Mouse (Mus musculus): ENCODE data around the gene Mlec. TPM values are rescaled to one million over a fixed set of nuclear protein-coding genes. Genes with fewer than 3 reads are reported as not detected.
A peak's percentile ranks its signal among the peaks of the same experiment; 100 is the strongest.

Mlec gene
- total RNA-seq (2021): 10 to 100 TPM; 72.9 to 85.0 TPM

- peak; percentile 99 for DNase-seq
- intact Hi-C loops (cut with DNase I): no loop called here
Observed at GRCm38 (mm10) chr5:115158040-115158983, at the start of gene Mlec. TSS of gene Mlec (minus strand) at chr5:115158179.

DNA sequence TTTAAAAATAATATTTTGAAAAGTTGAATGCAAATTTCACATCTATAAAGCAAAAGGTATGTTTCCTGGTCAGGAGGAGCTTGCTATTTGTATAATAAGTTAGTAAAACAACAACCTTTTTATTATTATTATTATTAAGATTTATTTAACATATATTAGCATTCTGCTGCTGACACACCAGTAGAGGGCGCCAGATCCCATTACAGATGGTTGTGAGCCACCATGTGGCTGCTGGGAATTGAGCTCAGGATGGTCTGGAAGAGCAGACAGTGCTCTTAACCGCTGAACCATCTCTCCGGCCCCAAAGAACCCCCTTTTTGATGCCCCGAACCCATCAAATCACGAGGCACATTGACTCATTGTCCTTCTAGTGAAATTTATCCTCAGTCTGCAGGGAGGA is 49.3 kb upstream of the Mlec start:
- intact Hi-C loops (cut with DNase I): no loop called here

DNA sequence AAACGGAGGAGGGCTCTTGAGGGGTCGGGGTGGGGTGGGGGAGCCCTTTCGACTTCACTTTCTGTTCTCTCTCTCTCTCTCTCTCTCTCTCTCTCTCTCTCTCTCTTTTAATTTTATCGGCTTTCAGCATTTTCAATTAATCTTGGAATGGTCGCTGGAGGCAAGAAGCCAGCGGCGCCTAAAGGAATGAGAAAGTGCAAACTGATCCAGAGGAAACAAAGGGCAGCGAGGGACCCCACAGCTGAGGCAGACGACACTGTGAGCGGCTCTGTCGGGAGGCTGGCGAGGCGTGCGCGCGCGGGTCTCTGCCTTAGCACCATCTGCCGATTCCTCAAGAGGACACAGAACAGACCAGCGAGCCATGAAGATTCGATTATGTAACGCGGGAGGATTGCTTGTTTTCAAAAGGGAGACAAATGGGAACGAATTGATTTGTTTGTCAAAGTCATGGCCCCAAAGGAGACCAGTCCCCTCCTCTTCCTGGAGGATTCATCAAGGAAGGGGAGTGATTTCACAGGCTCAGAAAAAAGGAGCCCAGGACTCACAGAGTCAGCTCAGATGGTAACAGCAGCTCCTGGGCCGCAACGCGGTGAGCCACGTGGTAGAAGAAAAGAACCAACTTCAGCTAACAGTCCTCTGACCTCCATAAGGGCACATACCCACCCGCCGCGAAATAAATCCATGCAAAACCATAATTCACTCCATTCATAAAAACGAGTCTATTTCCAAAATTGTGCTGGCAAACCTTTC is 46.8 kb upstream of the Mlec start:
- peak; percentile 44 to 55 for DNase-seq

More for the DNA sequence above, 49.3 kb upstream of the Mlec start:
- DNase-seq: no peak

GRCm38 (mm10) chr5:115203735-115204561 is 46.0 kb upstream of the Mlec start:
- DNase-seq: peak in 1 of 2 experiments; percentile 33
- intact Hi-C loops (cut with DNase I): no loop called here

More for the DNA sequence above, 46.8 kb upstream of the Mlec start:
- intact Hi-C loops (cut with DNase I): no loop called here

GRCm38 (mm10) chr5:115194626-115195221 is 36.7 kb upstream of the Mlec start:
- DNase-seq: no peak
- intact Hi-C loops (cut with DNase I): no loop called here

DNA sequence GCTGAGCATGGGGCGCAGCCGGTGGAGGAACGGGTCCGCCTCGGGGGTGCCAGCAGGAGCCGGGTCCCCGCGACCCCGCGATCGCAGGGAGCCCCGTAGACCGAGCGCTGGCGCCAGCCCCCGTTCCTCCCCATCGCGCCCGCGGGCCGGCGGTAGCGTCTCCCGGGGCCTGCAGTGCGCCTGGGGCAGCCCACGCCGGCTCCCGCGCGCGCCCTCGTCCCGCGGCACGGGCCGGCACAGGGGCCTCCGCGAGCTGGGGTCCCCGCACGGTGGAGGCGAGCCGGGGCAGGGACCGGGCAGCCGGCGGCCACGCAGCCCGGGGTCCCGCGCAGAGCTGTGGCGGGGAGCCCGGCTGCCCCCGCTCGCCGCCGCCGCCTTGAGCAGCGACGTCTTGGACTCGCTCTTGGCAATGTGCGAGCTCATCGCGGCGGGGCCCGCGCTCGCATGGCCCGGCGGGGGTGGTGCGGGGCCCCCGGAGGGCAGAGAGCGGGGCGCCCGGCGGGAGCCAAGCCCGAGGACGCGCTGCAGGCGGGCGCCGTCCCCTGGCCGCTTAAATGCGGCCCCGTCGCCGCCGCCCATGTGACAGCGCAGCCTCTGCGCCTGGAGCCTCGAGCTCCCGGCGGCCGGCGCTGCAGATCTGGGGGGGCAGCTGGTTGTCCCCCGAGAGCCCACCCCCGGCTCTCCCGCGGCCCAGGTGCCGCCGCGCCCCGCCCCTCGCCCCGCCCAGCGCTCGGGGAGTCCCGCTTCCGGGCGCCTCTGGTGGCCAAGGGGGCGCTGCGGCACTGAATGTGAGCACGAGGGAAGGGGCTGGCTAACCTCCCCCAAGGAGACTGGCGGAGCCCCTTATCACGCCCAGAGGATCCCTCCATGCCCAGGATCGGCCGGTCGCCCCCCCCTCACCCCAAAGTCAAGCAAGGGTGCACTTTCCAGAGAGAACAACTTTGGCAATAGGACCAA is 36.0 kb upstream of the Mlec start, which contains the start of gene Cabp1:
Gene Cabp1 (minus strand): TSS at position 713 of the 957 bp plus-strand sequence.
- peak in 1 of 2 experiments; percentile 32 for DNase-seq
- intact Hi-C loops (cut with DNase I): no loop called here

DNA sequence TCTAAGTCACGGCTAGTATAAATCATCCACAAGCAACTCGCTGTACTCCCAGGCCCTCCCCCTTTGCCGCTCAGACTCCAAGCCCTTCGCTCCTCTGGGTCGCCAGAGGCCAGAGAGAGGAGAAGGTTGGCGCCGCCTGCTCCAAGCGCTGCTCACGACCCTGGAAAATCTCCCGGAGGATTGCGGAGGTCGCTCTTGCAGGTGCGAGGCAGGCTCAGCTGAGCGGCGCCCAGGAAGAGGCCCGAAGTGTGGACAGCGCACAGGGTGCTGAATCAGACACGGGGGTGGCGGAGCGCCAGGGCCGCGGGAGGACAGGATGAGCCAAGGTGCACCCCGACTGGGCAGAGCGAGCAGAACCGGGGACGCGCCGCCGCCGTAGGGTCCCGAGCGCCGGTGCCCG is 35.2 kb upstream of the Mlec start:
- intact Hi-C loops (cut with DNase I): no loop called here
- DNase-seq: peak; percentile 78 to 81

DNA sequence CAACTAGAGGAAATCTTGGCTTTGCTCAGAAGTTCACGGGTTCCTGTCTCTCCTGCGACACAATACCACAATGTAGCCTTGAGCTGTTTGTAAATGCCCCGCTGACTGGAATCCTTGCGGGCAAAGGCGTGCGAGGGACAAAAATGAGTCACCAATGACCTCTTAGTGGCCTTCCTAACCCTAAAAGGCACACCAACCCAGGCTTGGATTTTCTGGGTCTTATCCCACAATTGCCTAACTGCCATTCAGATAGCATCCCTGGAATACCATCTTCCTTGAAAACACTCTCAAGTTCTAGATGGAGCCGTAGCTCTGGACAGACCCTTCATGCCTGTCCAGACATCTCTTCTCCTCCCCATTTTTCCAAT is 34.8 kb upstream of the Mlec start:
- no peak for DNase-seq
- intact Hi-C loops (cut with DNase I): no loop called here

DNA sequence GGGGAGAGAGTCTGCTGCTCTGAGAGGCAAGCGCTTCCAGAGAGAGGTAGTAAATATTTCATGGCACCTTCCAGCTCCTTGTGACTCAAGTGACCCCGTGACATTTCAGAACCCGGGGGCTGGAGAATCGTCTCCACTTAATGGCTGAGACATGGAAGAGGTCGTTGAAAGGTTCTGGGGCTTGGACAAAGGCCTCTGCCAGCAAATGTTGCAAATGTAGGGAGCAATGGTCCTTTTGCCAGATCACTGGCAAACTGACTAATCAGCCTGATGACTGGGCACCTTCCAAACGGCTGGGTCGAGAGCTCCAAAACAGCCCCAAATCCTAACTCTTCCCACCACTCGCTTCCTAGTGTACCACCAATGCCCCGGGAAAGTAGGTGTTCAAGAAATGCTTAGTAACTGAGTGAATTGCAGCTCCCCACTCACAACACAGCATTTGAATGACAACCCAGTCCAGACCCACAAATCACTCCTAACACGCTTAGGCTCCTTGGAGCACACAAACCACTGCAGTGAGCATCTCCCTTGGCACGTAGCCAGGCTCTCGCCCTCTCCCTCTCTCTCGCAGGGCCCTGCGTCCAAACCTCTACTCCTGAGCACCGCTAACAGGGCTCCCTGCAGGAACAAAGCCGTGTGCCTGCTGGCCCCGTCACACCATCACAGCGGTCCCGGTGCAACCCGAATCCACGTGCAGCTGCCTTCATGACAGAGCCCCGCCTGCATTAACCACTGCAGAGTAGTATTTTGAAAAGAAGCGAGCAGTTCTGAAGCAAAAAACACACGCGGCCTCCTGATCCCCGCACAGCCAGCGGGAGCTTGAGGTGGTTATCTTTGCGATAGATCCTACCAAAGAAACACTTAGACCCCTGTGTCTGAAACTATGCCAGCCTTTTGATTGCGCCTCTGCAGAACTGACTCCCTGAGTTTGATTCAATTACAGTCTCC is 34.2 kb upstream of the Mlec start:
- DNase-seq: no peak
- intact Hi-C loops (cut with DNase I): no loop called here

- intact Hi-C loops (cut with DNase I): no loop called here
- no peak for DNase-seq
Observed at GRCm38 (mm10) chr5:115190081-115190480, 32.1 kb upstream of the Mlec start.

- intact Hi-C loops (cut with DNase I): loop anchor here (2.0 to 10.0 kb wide), 2 partner anchors 64 to 214 kb away; partner anchors contain the start of gene Hnf1a
- DNase-seq: peak; percentile 35 to 64
Observed at GRCm38 (mm10) chr5:115188824-115189223, 30.8 kb upstream of the Mlec start.

GRCm38 (mm10) chr5:115187188-115188131 is 29.5 kb upstream of the Mlec start:
- intact Hi-C loops (cut with DNase I): loop anchor here (1.0 to 10.0 kb wide), 4 partner anchors 27 to 213 kb away; partner anchors contain the start of genes Hnf1a and Pop5

GRCm38 (mm10) chr5:115186371-115187073 is 28.5 kb upstream of the Mlec start:
- DNase-seq: peak; percentile 38 to 57
- intact Hi-C loops (cut with DNase I): loop anchor here (1.0 to 10.0 kb wide), 3 partner anchors 26 to 212 kb away; partner anchors contain the start of genes Hnf1a and Pop5

More at GRCm38 (mm10) chr5:115187188-115188131, 29.5 kb upstream of the Mlec start:
- DNase-seq: peak; percentile 96 to 97

GRCm38 (mm10) chr5:115184726-115185125 is 26.7 kb upstream of the Mlec start:
- DNase-seq: peak; percentile 71 to 84
- intact Hi-C loops (cut with DNase I): loop anchor here (10.0 kb wide), 1 partner anchor 210 kb away; the partner anchor contains the start of gene Hnf1a

DNA sequence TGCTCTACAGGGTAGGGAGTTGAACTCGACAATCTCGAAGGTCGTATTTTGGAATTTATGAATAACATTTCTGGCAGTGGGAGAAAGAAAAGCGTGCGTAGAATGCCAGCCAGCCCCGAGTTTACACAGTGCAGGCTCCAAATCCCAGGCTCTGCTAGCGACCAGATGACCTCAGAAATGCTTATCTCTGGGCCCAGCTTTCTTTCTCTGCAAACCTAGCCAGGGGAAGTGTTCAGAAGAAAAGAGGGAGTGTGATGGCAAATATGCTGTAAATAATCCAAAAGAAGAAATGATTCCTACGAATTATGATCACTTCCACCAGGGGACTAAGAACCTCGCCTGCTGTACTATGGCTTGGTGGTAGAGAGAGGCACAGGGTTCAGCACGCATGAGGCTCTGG is 25.5 kb upstream of the Mlec start:
- intact Hi-C loops (cut with DNase I): loop anchor here (10.0 kb wide), 1 partner anchor 209 kb away; the partner anchor contains the start of gene Hnf1a
- DNase-seq: no peak

DNA sequence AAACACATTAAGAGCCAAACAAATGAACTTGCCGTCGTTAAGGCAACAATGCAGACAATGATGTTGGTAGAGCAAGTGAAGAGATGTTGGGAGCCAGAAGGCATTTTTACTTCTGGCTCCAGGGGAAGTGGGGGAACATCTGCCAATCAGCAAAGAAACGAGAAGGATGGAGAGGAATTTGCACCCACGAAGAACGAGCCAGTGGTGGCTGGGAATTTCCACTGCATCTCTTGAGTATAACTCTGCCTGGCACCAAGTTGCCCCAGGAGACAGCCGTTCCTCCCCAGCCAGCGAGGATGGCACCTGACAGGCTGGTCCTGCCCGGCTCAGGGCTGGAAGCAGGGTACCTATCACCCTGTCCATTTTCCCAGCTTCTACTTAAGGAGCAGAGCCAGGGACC is 24.9 kb upstream of the Mlec start:
- no peak for DNase-seq
- intact Hi-C loops (cut with DNase I): loop anchor here (10.0 kb wide), 1 partner anchor 208 kb away; the partner anchor contains the start of gene Hnf1a

Data from heart, postnatal 10 days (tissue).